Mouse (Mus musculus) embryonic facial prominence, embryonic 13.5 days (tissue): ENCODE measurements around the gene Plg. TPM values are rescaled to one million over a fixed set of nuclear protein-coding genes. Genes with fewer than 3 reads are reported as not detected.

ENCODE experiments used
- ATAC-seq: fragments of 200-750 bp; cut with Nextera tagmentation; 2 replicates; pipeline ENCODE4 v1.8.0; 2017; ENCODE audit warnings: low read depth; ENCODE audit not compliant: insufficient number of reproducible peaks, insufficient read depth, low FRiP score, low TSS enrichment
- H3K27ac ChIP-seq: fragments of 300-500 bp; sonication (generic); 2 replicates; pipeline ENCODE4 v1.5.1; 2015; ENCODE audit warnings: moderate library complexity, mild to moderate bottlenecking, inconsistent platforms
- H3K27me3 ChIP-seq: fragments of 300-500 bp; sonication (generic); 2 replicates; pipeline ENCODE4 v1.6.1; 2015; ENCODE audit warnings: mild to moderate bottlenecking, inconsistent platforms
- H3K36me3 ChIP-seq: fragments of 300-500 bp; sonication (generic); 2 replicates; pipeline ENCODE4 v1.6.1; 2015; ENCODE audit warnings: mild to moderate bottlenecking, inconsistent platforms
- H3K4me1 ChIP-seq: fragments of 300-500 bp; sonication (generic); 2 replicates; pipeline ENCODE4 v1.6.1; 2015; ENCODE audit warnings: inconsistent platforms
- H3K4me2 ChIP-seq: fragments of 300-500 bp; sonication (generic); 2 replicates; pipeline ENCODE4 v1.6.1; 2015; ENCODE audit warnings: moderate library complexity, mild to moderate bottlenecking, inconsistent platforms
- H3K4me3 ChIP-seq: fragments of 300-500 bp; sonication (generic); 2 replicates; pipeline ENCODE4 v1.5.1; 2015; ENCODE audit warnings: mild to moderate bottlenecking, inconsistent platforms
- H3K9ac ChIP-seq: fragments of 300-500 bp; sonication (generic); 2 replicates; pipeline ENCODE4 v1.6.1; 2015; ENCODE audit warnings: mild to moderate bottlenecking, inconsistent platforms
- H3K9me3 ChIP-seq: fragments of 300-500 bp; sonication (generic); 2 replicates; pipeline ENCODE4 v1.6.1; 2016; ENCODE audit warnings: inconsistent platforms
- WGBS: fragments of 180-500 bp; shearing (Covaris S2); methylation state at CpG from one replicate; pipeline ENCODE4 v1.1.7; 2015; ENCODE audit warnings: mixed read lengths; 5-methylcytosine and 5-hydroxymethylcytosine counted together
- polyA plus RNA-seq: library from polyadenylated mRNA; unstranded; fragments of >200 nt; fragmentation: Nextera tagmentation; extraction: Ambion mirVana; gene quantifications from 2 replicates; pipeline ENCODE4 v1.2.1, GENCODE M21; 2015

Gene Plg
- polyA plus RNA-seq, 1 experiment from 2014 or later: not detected

DNA sequence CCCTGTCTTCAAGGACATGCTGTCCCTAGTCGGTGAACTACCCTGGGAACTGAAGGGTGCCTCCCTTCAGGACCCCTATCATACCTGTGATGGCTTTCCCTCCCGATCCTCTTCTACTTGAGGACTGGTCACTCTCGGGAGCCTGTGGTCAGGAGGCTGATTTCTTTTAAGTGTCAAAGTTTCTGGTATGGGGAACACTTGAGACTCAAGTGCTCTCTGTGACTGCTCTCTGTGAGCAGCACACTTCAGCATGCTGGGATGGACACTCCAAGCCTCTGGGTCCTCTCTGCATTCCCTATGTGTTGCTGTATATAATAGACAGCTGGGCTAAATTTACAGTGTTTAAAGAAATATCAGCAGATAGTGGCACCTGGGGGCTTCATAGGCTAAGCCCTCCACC is 89.2 kb downstream of the Plg start:
- H3K9ac ChIP-seq: no peak overlapping the region
- H3K27me3 ChIP-seq: no peaks in the 10 kb centered on the region
- no peak overlapping the region for H3K4me3 ChIP-seq
- H3K27ac ChIP-seq: no peak overlapping the region
- ATAC-seq: no peak
- H3K9me3 ChIP-seq: no peaks in the 10 kb centered on the region
- WGBS: 74% methylated on average over 3 of the region's 3 CpGs
- H3K36me3 ChIP-seq: no peaks in the 10 kb centered on the region
- H3K4me2 ChIP-seq: no peak overlapping the region
- no peaks in the 10 kb centered on the region for H3K4me1 ChIP-seq

DNA sequence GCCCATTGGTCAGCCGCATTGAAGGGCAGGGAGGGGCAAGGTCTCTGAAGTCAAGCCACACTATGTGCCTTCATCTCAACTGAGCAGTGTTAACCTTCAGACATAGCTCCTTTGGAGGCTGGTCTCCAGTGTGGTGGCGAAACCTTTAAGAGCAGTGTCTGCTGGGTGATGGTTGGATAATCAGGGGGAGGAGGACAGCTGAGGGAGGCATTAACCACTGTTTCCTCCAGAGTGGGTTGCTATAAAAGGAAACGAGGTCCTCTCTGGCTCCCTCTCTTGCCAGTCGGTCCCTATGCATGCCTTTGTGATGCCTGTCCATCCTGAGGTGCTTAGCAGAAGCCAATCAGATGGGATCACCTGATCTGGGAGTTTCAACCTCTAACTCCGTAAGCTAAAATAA is 90.3 kb downstream of the Plg start:
- no peak for ATAC-seq
- no peak overlapping the region for H3K27ac ChIP-seq
- H3K4me1 ChIP-seq: no peaks in the 10 kb centered on the region
- no peaks in the 10 kb centered on the region for H3K36me3 ChIP-seq
- no peaks in the 10 kb centered on the region for H3K27me3 ChIP-seq
- WGBS: 74% methylated on average over 5 of the region's 5 CpGs
- H3K9ac ChIP-seq: no peak overlapping the region
- no peaks in the 10 kb centered on the region for H3K9me3 ChIP-seq
- H3K4me3 ChIP-seq: no peak overlapping the region
- H3K4me2 ChIP-seq: no peak overlapping the region

Other genes with a start within 250 kb of the Plg start
- gene Map3k4, start 59.8 kb upstream of the Plg start, polyA plus RNA-seq: 47.0 and 50.4 TPM in 2 replicates
- 0.54 and 0.59 TPM in 2 replicates for gene Slc22a3, start 129.1 kb downstream of the Plg start, polyA plus RNA-seq
- gene Slc22a2, start 205.5 kb downstream of the Plg start, polyA plus RNA-seq: 0.11 TPM in 1 of 2 replicates, not detected in the other